ENCODE assay signal across 9 mouse cellular contexts in genomic region chr17:28428474-28429258, GRCm38 (mm10).
A peak's percentile ranks its signal among the peaks of the same experiment; 100 is the strongest.
DNase-seq lines count a peak whose midpoint lies in the region; ATAC-seq lines count a peak whose summit lies in the region.
"Had no signal": no experiment of that assay in that cellular context is flagged by ENCODE, and none has a peak within 500 bp of the region (broad histone marks: within the 10 kb centered on the region; RNA-seq: fewer than 3 reads in every experiment).

No protein-coding gene starts in this region.

- H3K9me3 ChIP-seq in forebrain, embryonic 11.5 days (ENCODE audit: control insufficient read depth, low read length), result no peaks in the 10 kb centered on the region
- H3K9me3 ChIP-seq: limb, embryonic 15.5 days had no signal

- no peak for ATAC-seq in erythroid progenitor cell, adult 5-6 weeks (replicated peaks; ENCODE audit: low FRiP score, poor library complexity, severe bottlenecking)
- ATAC-seq in forebrain, embryonic 11.5 days (replicated peaks; ENCODE audit: low FRiP score), result no peak
- ATAC-seq: inflammation-experienced regulatory T-cells, adult 6 months had no signal

- no peaks in the 10 kb centered on the region for H3K27me3 ChIP-seq in forebrain, embryonic 11.5 days (ENCODE audit: control insufficient read depth, insufficient read depth, low read length)
- H3K27me3 ChIP-seq: limb, embryonic 15.5 days had no signal

- H3K36me3 ChIP-seq in forebrain, embryonic 11.5 days (ENCODE audit: control insufficient read depth, insufficient read depth, low read length), result no peaks in the 10 kb centered on the region

- peak; percentile 56 for DNase-seq in ovary, postnatal 36 days (ENCODE audit: low spot score)
- no peak for DNase-seq in ovary, postnatal 14 days (ENCODE audit: low spot score)
- DNase-seq in heart, adult 8-10 months (ENCODE audit: low spot score), result peak; percentile 84
- DNase-seq in kidney, postnatal 36 days, result peak; percentile 81 to 91
- no peak for DNase-seq in left cerebral cortex, adult 8-10 months (ENCODE audit: low spot score in 2 of 2)
- no peak for DNase-seq in forebrain, embryonic 11.5 days (ENCODE audit: low spot score)

- no peak overlapping the region for H3K27ac ChIP-seq in forebrain, embryonic 11.5 days (ENCODE audit: low read depth, low read length)
- H3K27ac ChIP-seq: limb, embryonic 15.5 days had no signal

- no peak overlapping the region for H3K4me2 ChIP-seq in forebrain, embryonic 11.5 days (ENCODE audit: low read depth, low read length, severe bottlenecking)
- H3K4me2 ChIP-seq: limb, embryonic 15.5 days had no signal

- no peak overlapping the region for H3K9ac ChIP-seq in forebrain, embryonic 11.5 days (ENCODE audit: low read length)
- H3K9ac ChIP-seq: limb, embryonic 15.5 days had no signal

- no peak overlapping the region for H3K4me3 ChIP-seq in forebrain, embryonic 11.5 days (ENCODE audit: low read depth, low read length)
- H3K4me3 ChIP-seq: limb, embryonic 15.5 days had no signal

- WGBS in forebrain, embryonic 11.5 days, result 88% methylated on average over 15 of the region's 15 CpGs

- no peaks in the 10 kb centered on the region for H3K4me1 ChIP-seq in forebrain, embryonic 11.5 days (replicated peaks; ENCODE audit: control insufficient read depth, insufficient read depth, low read length)

Comparison
In these comparisons a context has a peak if more than half of its experiments do, and no peak if none do; other contexts are left out.
1. DNase-seq: peak in ovary, postnatal 36 days (single experiment), heart, adult 8-10 months (single experiment) and kidney, postnatal 36 days (2 of 2); none in ovary, postnatal 14 days (single experiment), left cerebral cortex, adult 8-10 months (0 of 2) and forebrain, embryonic 11.5 days (single experiment).